Mouse (Mus musculus): ENCODE data around the gene Irs4.

- TF ChIP-seq POLR2A (IDR thresholded peaks at IDR 0.05; ENCODE audit: low read depth, low read length) (no peak), CTCF (conservative IDR thresholded peaks at IDR 0.05; ENCODE audit: insufficient read depth, insufficient read length, low read depth, low read length) (no peak)
Measured at GRCm38 (mm10) chrX:141729570-141729969, 4.5 kb upstream of the Irs4 start.
